In genomic region chr4:127168914-127169345, GRCm38 (mm10) we compare ENCODE assay signal across 8 mouse cellular contexts. TPM values are rescaled to one million over a fixed set of nuclear protein-coding genes. Genes with fewer than 3 reads are reported as not detected.
DNase-seq lines count a peak whose midpoint lies in the region; ATAC-seq and TF ChIP-seq lines count a peak whose summit lies in the region.

Gene Dlgap3, plus strand, starts transcription at chr4:127169204.

- peaks cover 31% of the 10 kb centered on the region for H3K27me3 ChIP-seq in E14TG2a.4 (ENCODE audit: insufficient read depth, low read length)
- peaks cover 68% of the 10 kb centered on the region for H3K27me3 ChIP-seq in heart, postnatal 0 days (ENCODE audit: control insufficient read depth, insufficient read depth, low read length)
- H3K27me3 ChIP-seq in midbrain, embryonic 11.5 days (ENCODE audit: control insufficient read depth, insufficient read depth, low read length): peaks cover 20% of the 10 kb centered on the region

- peak within 1 kb of the TSS; percentile 97 for H3K27ac ChIP-seq in cortical plate, adult 2 months (ENCODE audit: insufficient read depth, low read length)
- H3K27ac ChIP-seq in heart, postnatal 0 days (ENCODE audit: low read depth): no peak within 1 kb of the TSS
- H3K27ac ChIP-seq in midbrain, embryonic 11.5 days (ENCODE audit: low read depth, low read length): peak within 1 kb of the TSS; percentile 30; the same call in 1 of the 2 replicates

- peak; percentile 43; the same call in 1 of the 2 replicates for ATAC-seq in heart, postnatal 0 days (ENCODE audit: insufficient read depth, low read depth)
- peak; percentile 66 for ATAC-seq in midbrain, embryonic 11.5 days (ENCODE audit: low FRiP score)

- H3K9ac ChIP-seq in heart, postnatal 0 days (replicated peaks; ENCODE audit: low read depth, low read length): peak within 1 kb of the TSS; percentile 40; the same call in 1 of the 2 replicates
- peak within 1 kb of the TSS; percentile 87 for H3K9ac ChIP-seq in midbrain, embryonic 11.5 days (ENCODE audit: low read length)

- H3K4me3 ChIP-seq in E14TG2a.4 (replicated peaks; ENCODE audit: low read length): peak within 1 kb of the TSS; percentile 90
- H3K4me3 ChIP-seq in cortical plate, adult 2 months (ENCODE audit: insufficient read depth, low read length): peak within 1 kb of the TSS; percentile 55
- H3K4me3 ChIP-seq in heart, postnatal 0 days (ENCODE audit: low read depth, low read length): peak within 1 kb of the TSS; percentile 69
- peak within 1 kb of the TSS; percentile 87 for H3K4me3 ChIP-seq in midbrain, embryonic 11.5 days (ENCODE audit: low read depth, low read length)

- no peaks in the 10 kb centered on the region for H3K9me3 ChIP-seq in E14TG2a.4 (ENCODE audit: low read length)
- H3K9me3 ChIP-seq in heart, postnatal 0 days (replicated peaks; ENCODE audit: control insufficient read depth, low read length): no peaks in the 10 kb centered on the region
- no peaks in the 10 kb centered on the region for H3K9me3 ChIP-seq in midbrain, embryonic 11.5 days (ENCODE audit: control insufficient read depth, low read length)

- TF ChIP-seq EP300 in heart, postnatal 0 days (IDR thresholded peaks at IDR 0.05; ENCODE audit: low read depth): no peak

- no peaks in the 10 kb centered on the region for H3K36me3 ChIP-seq in E14TG2a.4 (ENCODE audit: insufficient read depth, low read length)
- no peaks in the 10 kb centered on the region for H3K36me3 ChIP-seq in heart, postnatal 0 days (replicated peaks; ENCODE audit: control insufficient read depth, insufficient read depth, low read length)
- no peaks in the 10 kb centered on the region for H3K36me3 ChIP-seq in midbrain, embryonic 11.5 days (ENCODE audit: control insufficient read depth, insufficient read depth, low read length)

- no peak for TF ChIP-seq POLR2A in cortical plate, adult 2 months (IDR thresholded peaks at IDR 0.05; ENCODE audit: extremely low read depth, insufficient read depth, low read length)

- no peak for TF ChIP-seq CTCF in E14TG2a.4 (conservative IDR thresholded peaks at IDR 0.05; ENCODE audit: low read length)
- no peak for TF ChIP-seq CTCF in cortical plate, adult 2 months (IDR thresholded peaks at IDR 0.05; ENCODE audit: extremely low read depth, insufficient read depth, low read length)
- no peak for TF ChIP-seq CTCF in heart, postnatal 0 days (IDR thresholded peaks at IDR 0.05; ENCODE audit: low read depth)

- intact Hi-C loops in left cerebral cortex, postnatal 14 days (cut with DNase I): loop anchor here (10.0 kb wide), 1 partner anchor 156 kb away; no protein-coding TSS in a partner anchor

- peak within 1 kb of the TSS; percentile 99 for H3K4me2 ChIP-seq in heart, postnatal 0 days (ENCODE audit: low read depth, low read length)
- H3K4me2 ChIP-seq in midbrain, embryonic 11.5 days: peak within 1 kb of the TSS; percentile 99

- peak; percentile 77 for DNase-seq in cerebellum, adult 11 months
- no peak for DNase-seq in cerebellum, adult 9-11 months
- no peak for DNase-seq in heart, postnatal 0 days (ENCODE audit: low spot score)
- DNase-seq in left cerebral cortex, postnatal 14 days (ENCODE audit: low spot score in 2 of 2): no peak
- DNase-seq in midbrain, embryonic 11.5 days (ENCODE audit: low spot score, missing footprints): peak; percentile 93
- no peak for DNase-seq in right cerebral cortex, adult 2 months (ENCODE audit: low spot score in 2 of 2)

- 1% methylated on average over 43 of the region's 67 CpGs for WGBS in heart, postnatal 0 days
- WGBS in midbrain, embryonic 11.5 days: under 1% methylated on average over 18 of the region's 67 CpGs

- peaks cover 50% of the 10 kb centered on the region for H3K4me1 ChIP-seq in E14TG2a.4 (replicated peaks; ENCODE audit: low read depth, low read length)
- H3K4me1 ChIP-seq in cortical plate, adult 2 months (ENCODE audit: control insufficient read depth, insufficient read depth, low read length): no peaks in the 10 kb centered on the region
- H3K4me1 ChIP-seq in heart, postnatal 0 days (ENCODE audit: control insufficient read depth, insufficient read depth): no peaks in the 10 kb centered on the region
- peaks cover 5% of the 10 kb centered on the region; the same call in 1 of the 2 replicates for H3K4me1 ChIP-seq in midbrain, embryonic 11.5 days (ENCODE audit: control insufficient read depth, insufficient read depth, low read length)

RNA-seq across cellular contexts. Expression of gene Dlgap3, which starts in this region (rescaled TPM):
- 222 and 224 TPM in 2 replicates for polyA plus RNA-seq in cortical plate, adult 2 months (2012; rRNA removed)
- total RNA-seq in heart, postnatal 0 days (2014; rRNA removed; ENCODE audit: low replicate concordance): 0.15 and 0.57 TPM in 2 replicates
- polyA plus RNA-seq in heart, postnatal 0 days (2015; fragmentation: Nextera tagmentation; extraction: Ambion mirVana): 0.12 and 0.15 TPM in 2 replicates
- 100 to 1,000 TPM; 401 to 410 TPM for total RNA-seq in left cerebral cortex, postnatal 14 days (2021)
- 4.0 and 4.4 TPM in 2 replicates for polyA plus RNA-seq in midbrain, embryonic 11.5 days (2014; fragmentation: Nextera tagmentation; extraction: Ambion mirVana)

Comparison
In these comparisons a context has a peak if more than half of its experiments do, and no peak if none do; other contexts are left out.
1. RNA of gene Dlgap3 (total RNA-seq): 401 to 410 TPM in left cerebral cortex, postnatal 14 days; 0.15 to 0.57 TPM in heart, postnatal 0 days; every median in the first group is over 100 times any median in the second.
2. RNA of gene Dlgap3 (polyA plus RNA-seq): 222 to 224 TPM in cortical plate, adult 2 months; 4.0 to 4.4 TPM in midbrain, embryonic 11.5 days and 0.12 to 0.15 TPM in heart, postnatal 0 days; every median in the first group is over 10 times any median in the second.
3. DNase-seq: peak in cerebellum, adult 11 months (single experiment) and midbrain, embryonic 11.5 days (single experiment); none in cerebellum, adult 9-11 months (single experiment), heart, postnatal 0 days (single experiment), left cerebral cortex, postnatal 14 days (0 of 2) and right cerebral cortex, adult 2 months (0 of 2).
4. Peak in ATAC-seq, H3K4me3 ChIP-seq, H3K9ac ChIP-seq and H3K4me2 ChIP-seq in heart, postnatal 0 days; RNA of the gene not detected or under 1 TPM.
5. Peak in every context shown above with its lines, with median percentiles within 50 percentile points of each other: H3K4me3 ChIP-seq.